Mouse (Mus musculus) liver, embryonic 14.5 days (tissue): ENCODE data around the gene Maats1. TPM values are rescaled to one million over a fixed set of nuclear protein-coding genes. Genes with fewer than 3 reads are reported as not detected.

Experiments
- ATAC-seq: fragments of 200-750 bp; cut with Nextera tagmentation; 2 replicates; pipeline ENCODE4 v1.8.0; 2017; ENCODE audit warnings: moderate number of reproducible peaks, mild to moderate bottlenecking, moderate library complexity; ENCODE audit not compliant: insufficient read depth
- DNase-seq, 3 experiments: peaks; one replicate each; pipeline ENCODE4 v3.0.0-alpha.2; 2012 to 2013; ENCODE audit warnings: low read depth in 3 of 3, low spot score in 3 of 3
- H3K27ac ChIP-seq: fragments of 300-500 bp; sonication (generic); 2 replicates; pipeline ENCODE4 v1.5.1; 2014; ENCODE audit warnings: moderate library complexity, mild to moderate bottlenecking, control low read depth, inconsistent platforms
- H3K27me3 ChIP-seq: fragments of 300-500 bp; sonication (generic); 2 replicates; pipeline ENCODE4 v1.6.1; 2014; ENCODE audit warnings: mild to moderate bottlenecking, low read length, moderate library complexity; ENCODE audit not compliant: control insufficient read depth, insufficient read depth
- H3K36me3 ChIP-seq: fragments of 300-500 bp; sonication (generic); replicated peaks from 2 replicates; pipeline ENCODE4 v1.6.1; 2014; ENCODE audit warnings: low read depth; ENCODE audit not compliant: control insufficient read depth, insufficient read depth
- H3K4me1 ChIP-seq, 2 experiments: fragments of 200-500 bp in 1 of 2; fragments of 300-500 bp in 1 of 2; sonication (generic) in 1 of 2; replicated peaks; 2 replicates each; pipeline ENCODE4 v1.6.1; 2012 to 2014; ENCODE audit warnings: antibody characterized with exemption in 1 of 2, inconsistent platforms in 1 of 2, low read length in 1 of 2; ENCODE audit not compliant: control insufficient read depth in 2 of 2, insufficient read depth in 2 of 2
- H3K4me2 ChIP-seq: fragments of 300-500 bp; sonication (generic); 2 replicates; pipeline ENCODE4 v1.6.1; 2014; ENCODE audit warnings: low read depth, mild to moderate bottlenecking, control low read depth, moderate library complexity
- H3K4me3 ChIP-seq, 2 experiments: fragments of 200-500 bp in 1 of 2; fragments of 300-500 bp in 1 of 2; sonication (generic) in 1 of 2; 2 replicates each; pipeline ENCODE4 v1.5.1; 2012 to 2014; ENCODE audit warnings: low read depth in 2 of 2, low read length in 2 of 2, mild to moderate bottlenecking in 2 of 2, control low read depth in 1 of 2, inconsistent platforms in 1 of 2, moderate library complexity in 1 of 2; ENCODE audit not compliant: insufficient read depth in 1 of 2
- H3K9ac ChIP-seq: fragments of 300-500 bp; sonication (generic); replicated peaks from 2 replicates; pipeline ENCODE4 v1.6.1; 2014; ENCODE audit warnings: mild to moderate bottlenecking, control low read depth, moderate library complexity
- H3K9me3 ChIP-seq: fragments of 300-500 bp; sonication (generic); 2 replicates; pipeline ENCODE4 v1.6.1; 2016; ENCODE audit warnings: low read length, mixed read lengths; ENCODE audit not compliant: control insufficient read depth
- CTCF ChIP-seq: IDR thresholded peaks from 2 replicates; pipeline ENCODE4 v1.5.1; 2016; ENCODE audit warnings: antibody characterized with exemption, low read depth, control low read depth
- EP300 ChIP-seq: IDR thresholded peaks from 2 replicates; pipeline ENCODE4 v1.6.1; 2016; ENCODE audit warnings: antibody characterized with exemption, low read depth
- WGBS: fragments of 180-500 bp; shearing (Covaris S2); extraction: QIAGEN DNeasy Blood & Tissue Kit; methylation state at CpG from one replicate; pipeline ENCODE4 v1.1.7; 2014; ENCODE audit not compliant: insufficient replicate concordance; 5-methylcytosine and 5-hydroxymethylcytosine counted together
- polyA plus RNA-seq, 2 experiments: library from polyadenylated mRNA; depleted of rRNA in 1 of 2; stranded (reverse) in 1 of 2; unstranded in 1 of 2; fragments of >200 nt; fragmentation: Nextera tagmentation in 1 of 2; extraction: Ambion mirVana in 1 of 2; gene quantifications; 2 replicates each; pipeline versions ENCODE4 v1.2.1 to v1.2.3; 2012 to 2014

The Maats1 gene
- polyA plus RNA-seq, 2 experiments = 0.01 TPM; not detected in 1

- Histone ChIP-seq H3K36me3 (no peaks in the 10 kb centered on the region), H3K9ac (no peak overlapping the region), H3K27ac (no peak overlapping the region), H3K9me3 (no peaks in the 10 kb centered on the region), H3K27me3 (no peaks in the 10 kb centered on the region), H3K4me2 (no peak overlapping the region; the same call in 1 of the 2 replicates), H3K4me3 (no peak overlapping the region), H3K4me1 (peaks cover 6 to 37% of the 10 kb centered on the region in 2 experiments; a peak in 3 of 4 replicates)
- ATAC-seq (no peak), DNase-seq (no peak)
- TF ChIP-seq EP300 (no peak), CTCF (no peak)
- 65% methylated on average over 20 of the region's 20 CpGs for WGBS
Measured at GRCm38 (mm10) chr16:38362493-38363255, 20.7 kb upstream of the Maats1 start.

GRCm38 (mm10) chr16:38361933-38362332, 20.0 kb upstream of the Maats1 start, which contains the start of gene Popdc2:
TSS of gene Popdc2 (plus strand) at chr16:38362209.
- TF ChIP-seq EP300 = no peak
- no peak for TF ChIP-seq CTCF
- Histone ChIP-seq H3K27ac (no peak within 1 kb of the TSS), H3K27me3 (no peaks in the 10 kb centered on the region), H3K4me1 (peaks cover 6 to 37% of the 10 kb centered on the region in 2 experiments; a peak in 3 of 4 replicates), H3K4me3 (no peak within 1 kb of the TSS), H3K9me3 (no peaks in the 10 kb centered on the region), H3K9ac (no peak within 1 kb of the TSS), H3K4me2 (no peak within 1 kb of the TSS; the same call in 1 of the 2 replicates), H3K36me3 (no peaks in the 10 kb centered on the region)
- DNase-seq = no peak
- WGBS = 55% methylated on average over 10 of the region's 10 CpGs
- ATAC-seq = no peak

GRCm38 (mm10) chr16:38360317-38360716, 18.4 kb upstream of the Maats1 start:
- 46% methylated on average over 2 of the region's 2 CpGs for WGBS
- H3K27ac ChIP-seq = no peak overlapping the region
- H3K4me3 ChIP-seq = no peak overlapping the region
- no peak overlapping the region for H3K4me2 ChIP-seq
- no peaks in the 10 kb centered on the region for H3K27me3 ChIP-seq
- H3K9me3 ChIP-seq = no peaks in the 10 kb centered on the region
- H3K36me3 ChIP-seq = no peaks in the 10 kb centered on the region; the same call in 1 of the 2 replicates
- no peak for TF ChIP-seq EP300
- TF ChIP-seq CTCF = no peak
- ATAC-seq = no peak
- H3K9ac ChIP-seq = no peak overlapping the region
- H3K4me1 ChIP-seq = peaks cover 6 to 29% of the 10 kb centered on the region in 2 experiments; a peak in 3 of 4 replicates
- DNase-seq = no peak

- Histone ChIP-seq H3K4me1 (peaks cover 6 to 29% of the 10 kb centered on the region in 2 experiments; a peak in 3 of 4 replicates), H3K36me3 (no peaks in the 10 kb centered on the region; the same call in 1 of the 2 replicates), H3K9ac (no peak overlapping the region), H3K27ac (no peak overlapping the region), H3K27me3 (no peaks in the 10 kb centered on the region), H3K9me3 (no peaks in the 10 kb centered on the region), H3K4me2 (no peak overlapping the region), H3K4me3 (no peak overlapping the region)
- TF ChIP-seq CTCF (no peak), EP300 (no peak; the same call in 1 of the 2 replicates)
- 43% methylated on average over 3 of the region's 3 CpGs for WGBS
- DNase-seq (no peak), ATAC-seq (no peak)
Measured at GRCm38 (mm10) chr16:38359857-38360256, 17.9 kb upstream of the Maats1 start.

GRCm38 (mm10) chr16:38359241-38359640, 17.3 kb upstream of the Maats1 start:
- Histone ChIP-seq H3K9ac (no peak overlapping the region), H3K36me3 (no peaks in the 10 kb centered on the region; the same call in 1 of the 2 replicates), H3K4me2 (no peak overlapping the region), H3K4me1 (peaks cover 6 to 31% of the 10 kb centered on the region in 2 experiments; a peak in 3 of 4 replicates), H3K27ac (no peak overlapping the region), H3K4me3 (no peak overlapping the region), H3K27me3 (no peaks in the 10 kb centered on the region), H3K9me3 (no peaks in the 10 kb centered on the region)
- DNase-seq (no peak), ATAC-seq (no peak)
- 84% methylated on average over 2 of the region's 2 CpGs for WGBS
- TF ChIP-seq EP300 (no peak), CTCF (no peak)
